ENCODE assay signal across 14 mouse cellular contexts in the genomic region with DNA sequence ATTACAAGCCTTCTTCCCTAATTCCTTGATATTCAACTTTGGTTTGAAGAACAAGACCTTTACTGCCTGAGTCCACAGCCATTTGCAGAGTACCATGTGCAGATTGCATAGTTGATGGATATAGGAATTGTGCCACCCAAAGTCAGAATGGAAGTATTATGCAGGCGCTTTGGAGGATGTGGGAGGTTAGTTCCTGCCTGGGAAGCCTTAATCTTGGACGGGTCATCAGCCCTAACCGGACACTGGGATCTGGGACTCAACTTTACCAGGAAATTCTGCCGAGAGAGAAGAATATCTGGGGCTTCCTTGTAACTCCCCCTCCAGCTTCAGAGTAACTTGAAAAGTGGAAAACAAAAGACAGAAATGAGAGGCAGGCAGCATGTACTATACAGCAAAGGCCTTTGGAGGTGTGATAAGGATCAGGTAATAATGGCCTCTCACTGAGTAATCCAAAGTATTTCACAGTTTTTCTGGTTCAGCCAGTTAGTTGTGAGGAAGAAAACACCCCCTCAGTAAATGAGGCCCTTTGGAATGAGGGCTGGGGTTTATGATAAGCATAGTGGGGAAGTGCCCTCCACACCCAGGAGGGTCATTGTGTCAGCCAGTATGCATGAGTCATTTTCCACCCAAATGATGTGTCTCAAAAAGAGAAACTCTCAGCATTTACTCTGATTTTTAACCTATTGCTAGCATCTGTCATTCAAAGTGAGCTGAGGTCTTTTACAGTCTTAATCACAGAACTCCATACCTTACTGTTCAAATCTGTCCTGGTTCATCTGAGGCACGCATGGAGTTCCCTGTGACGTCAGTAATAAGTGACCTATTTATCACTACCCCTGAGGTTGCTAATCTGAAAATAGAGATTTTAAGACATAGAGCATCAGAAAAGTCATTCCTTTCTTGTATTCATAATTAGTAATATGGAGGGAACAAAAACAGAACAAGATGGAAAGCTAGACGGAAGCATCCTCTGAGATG.
DNase-seq lines count a peak whose midpoint lies in the region; ATAC-seq and TF ChIP-seq lines count a peak whose summit lies in the region.
"Had no signal": no experiment of that assay in that cellular context is flagged by ENCODE, and none has a peak within 500 bp of the region (broad histone marks: within the 10 kb centered on the region; RNA-seq: fewer than 3 reads in every experiment).

No protein-coding gene starts in this region.

- H3K4me3 ChIP-seq in lung, adult 2 months (replicated peaks; ENCODE audit: extremely low read depth, low read depth, low read length) = no peak overlapping the region
- no peak overlapping the region for H3K4me3 ChIP-seq in lung, embryonic 15.5 days
- no peak overlapping the region for H3K4me3 ChIP-seq in stomach, embryonic 15.5 days (replicated peaks)
- no peak overlapping the region for H3K4me3 ChIP-seq in forebrain, embryonic 13.5 days
- H3K4me3 ChIP-seq: embryonic facial prominence, embryonic 13.5 days; left cerebral cortex, adult 2 months had no signal

- H3K4me1 ChIP-seq in lung, adult 2 months (ENCODE audit: control insufficient read depth, insufficient read depth, low read length) = peaks cover 2% of the 10 kb centered on the region; the same call in 1 of the 2 replicates
- H3K4me1 ChIP-seq in lung, embryonic 15.5 days = 0 out of 2 replicates have a peak, but pooled peaks cover 5% of the 10 kb centered on the region
- 0 out of 2 replicates have a peak, but pooled peaks cover 6% of the 10 kb centered on the region for H3K4me1 ChIP-seq in stomach, embryonic 15.5 days
- no peaks in the 10 kb centered on the region for H3K4me1 ChIP-seq in forebrain, embryonic 13.5 days
- H3K4me1 ChIP-seq: embryonic facial prominence, embryonic 13.5 days had no signal

- WGBS in lung, adult 2 months = 61% methylated on average over 7 of the region's 7 CpGs
- 60% methylated on average over 7 of the region's 7 CpGs for WGBS in lung, embryonic 15.5 days
- WGBS in stomach, embryonic 15.5 days = 69% methylated on average over 7 of the region's 7 CpGs
- WGBS in forebrain, embryonic 13.5 days = 81% methylated on average over 7 of the region's 7 CpGs

- peak; percentile 27 to 47 for DNase-seq in lung, adult 18-20 months
- DNase-seq in lung, adult 2 months = no peak
- DNase-seq in gastrocnemius, postnatal 4 days (ENCODE audit: low spot score in 2 of 2) = no peak
- DNase-seq: cerebellum, adult 8-10 months; retina, postnatal 1 day had no signal

- H3K9ac ChIP-seq in lung, embryonic 15.5 days = no peak overlapping the region
- no peak overlapping the region for H3K9ac ChIP-seq in stomach, embryonic 15.5 days
- H3K9ac ChIP-seq in forebrain, embryonic 13.5 days = no peak overlapping the region
- H3K9ac ChIP-seq: embryonic facial prominence, embryonic 13.5 days; liver, embryonic 14.5 days had no signal

- H3K36me3 ChIP-seq in lung, embryonic 15.5 days = no peaks in the 10 kb centered on the region
- no peaks in the 10 kb centered on the region for H3K36me3 ChIP-seq in stomach, embryonic 15.5 days
- H3K36me3 ChIP-seq in forebrain, embryonic 13.5 days (ENCODE audit: poor library complexity, severe bottlenecking) = no peaks in the 10 kb centered on the region
- H3K36me3 ChIP-seq: embryonic facial prominence, embryonic 13.5 days had no signal

- ATAC-seq in common myeloid progenitor, adult 5-6 weeks (replicated peaks; ENCODE audit: low read depth, poor library complexity, severe bottlenecking) = peak; percentile 92
- ATAC-seq in lung, embryonic 15.5 days (ENCODE audit: borderline replicate concordance, extremely low read depth, low FRiP score, low TSS enrichment) = peak; percentile 70
- peak; percentile 88 for ATAC-seq in stomach, embryonic 15.5 days (ENCODE audit: insufficient read depth, low FRiP score, low read depth)
- no peak for ATAC-seq in forebrain, embryonic 13.5 days
- ATAC-seq: forebrain, embryonic 16.5 days had no signal

- no peaks in the 10 kb centered on the region for H3K9me3 ChIP-seq in lung, embryonic 15.5 days
- no peaks in the 10 kb centered on the region for H3K9me3 ChIP-seq in stomach, embryonic 15.5 days
- no peaks in the 10 kb centered on the region for H3K9me3 ChIP-seq in forebrain, embryonic 13.5 days (replicated peaks)
- H3K9me3 ChIP-seq: embryonic facial prominence, embryonic 13.5 days had no signal

- no peak overlapping the region for H3K4me2 ChIP-seq in lung, embryonic 15.5 days
- H3K4me2 ChIP-seq in stomach, embryonic 15.5 days = no peak overlapping the region
- H3K4me2 ChIP-seq in forebrain, embryonic 13.5 days = no peak overlapping the region
- H3K4me2 ChIP-seq: embryonic facial prominence, embryonic 13.5 days; heart, embryonic 11.5 days had no signal

- no peaks in the 10 kb centered on the region for H3K27me3 ChIP-seq in lung, embryonic 15.5 days
- no peaks in the 10 kb centered on the region for H3K27me3 ChIP-seq in stomach, embryonic 15.5 days (replicated peaks)
- H3K27me3 ChIP-seq in forebrain, embryonic 13.5 days = no peaks in the 10 kb centered on the region
- H3K27me3 ChIP-seq: embryonic facial prominence, embryonic 13.5 days had no signal

- no peak for TF ChIP-seq CTCF in lung, adult 2 months (IDR thresholded peaks at IDR 0.05; ENCODE audit: insufficient read depth, low read length)

- peak overlapping the region; percentile 45 for H3K27ac ChIP-seq in lung, embryonic 15.5 days
- peak overlapping the region; percentile 64; the same call in 1 of the 2 replicates for H3K27ac ChIP-seq in stomach, embryonic 15.5 days
- no peak overlapping the region for H3K27ac ChIP-seq in forebrain, embryonic 13.5 days
- H3K27ac ChIP-seq: embryonic facial prominence, embryonic 13.5 days; left cerebral cortex, adult 2 months; liver, embryonic 14.5 days had no signal

- TF ChIP-seq POLR2A in lung, adult 2 months (IDR thresholded peaks at IDR 0.05; ENCODE audit: borderline replicate concordance, extremely low read depth, low read depth, low read length) = no peak

Comparison
In these comparisons a context has a peak if more than half of its experiments do, and no peak if none do; other contexts are left out.
1. DNase-seq: peak in lung, adult 18-20 months (2 of 2); none in lung, adult 2 months (single experiment) and gastrocnemius, postnatal 4 days (0 of 2).